Mouse (Mus musculus) small intestine, adult 2 months (tissue): Measurements from ENCODE around the gene Eftud2.

Experiments
- CTCF ChIP-seq: fragments of 200-500 bp; IDR thresholded peaks from 2 replicates; pipeline ENCODE4 v1.5.1; 2012; ENCODE audit warnings: low read depth, mild to moderate bottlenecking, control low read depth, inconsistent platforms, low read length, moderate library complexity, mixed read lengths; ENCODE audit not compliant: insufficient replicate concordance, insufficient read length; ENCODE audit errors: extremely low read depth
- POLR2A ChIP-seq: fragments of 200-500 bp; IDR thresholded peaks from 2 replicates; pipeline ENCODE4 v1.6.1; 2012; ENCODE audit warnings: low read depth, mild to moderate bottlenecking, control low read depth, inconsistent platforms, low read length, moderate library complexity

DNA sequence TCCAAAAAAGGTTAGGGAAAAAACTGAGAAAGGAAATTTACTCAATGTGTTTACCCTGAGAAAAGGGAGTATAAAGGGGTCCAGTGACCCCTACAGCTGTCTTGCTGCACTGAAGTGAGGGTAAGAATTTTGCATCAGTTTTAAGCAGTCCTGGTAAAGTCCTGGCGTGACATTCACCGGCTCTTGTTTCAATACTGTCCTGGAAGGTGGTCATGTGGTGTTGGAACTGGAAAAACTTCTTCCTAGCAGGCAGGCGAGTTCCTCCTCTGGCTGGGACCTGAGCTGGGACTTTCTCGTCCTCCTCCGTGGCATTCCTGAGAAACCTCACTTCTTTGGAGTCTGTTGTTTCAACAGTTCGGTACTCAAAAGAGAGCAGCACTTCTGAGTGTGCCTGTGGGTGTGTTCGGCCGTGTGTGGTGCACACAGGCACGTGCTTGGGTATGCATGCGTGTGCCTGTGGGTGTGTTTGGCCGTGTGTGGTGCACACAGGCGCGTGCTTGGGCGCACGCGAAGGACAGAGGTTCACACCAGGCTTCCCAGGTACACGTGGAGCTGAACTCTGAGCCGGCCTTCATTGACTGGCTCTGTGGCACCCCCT, 48.0 kb downstream of the Eftud2 start:
- no peak for TF ChIP-seq CTCF
- no peak for TF ChIP-seq POLR2A
